Mouse (Mus musculus) stomach, postnatal 0 days (tissue): Measurements from ENCODE around the gene Pla2g3. TPM values are rescaled to one million over a fixed set of nuclear protein-coding genes. Genes with fewer than 3 reads are reported as not detected.

Experiments
- ATAC-seq: fragments of 200-750 bp; cut with Nextera tagmentation; 2 replicates; pipeline ENCODE4 v1.8.0; 2017; ENCODE audit not compliant: low FRiP score, low TSS enrichment
- DNase-seq: peaks from one replicate; pipeline ENCODE4 v3.0.0-alpha.2; 2016; ENCODE audit warnings: low spot score
- H3K27ac ChIP-seq: fragments of 300-500 bp; sonication (generic); replicated peaks from 2 replicates; pipeline ENCODE4 v1.5.1; 2014; ENCODE audit warnings: mild to moderate bottlenecking, control low read depth
- H3K27me3 ChIP-seq: fragments of 300-500 bp; sonication (generic); 2 replicates; pipeline ENCODE4 v1.6.1; 2014; ENCODE audit warnings: low read length; ENCODE audit not compliant: control insufficient read depth, insufficient read depth
- H3K36me3 ChIP-seq: fragments of 300-500 bp; sonication (generic); 2 replicates; pipeline ENCODE4 v1.6.1; 2014; ENCODE audit warnings: low read length, mixed read lengths; ENCODE audit not compliant: control insufficient read depth, insufficient read depth
- H3K4me1 ChIP-seq: fragments of 300-500 bp; sonication (generic); replicated peaks from 2 replicates; pipeline ENCODE4 v1.6.1; 2014; ENCODE audit warnings: antibody characterized with exemption; ENCODE audit not compliant: control insufficient read depth, insufficient read depth
- H3K4me2 ChIP-seq: fragments of 300-500 bp; sonication (generic); replicated peaks from 2 replicates; pipeline ENCODE4 v1.6.1; 2014; ENCODE audit warnings: low read depth, mild to moderate bottlenecking, control low read depth, moderate library complexity
- H3K4me3 ChIP-seq: fragments of 300-500 bp; sonication (generic); 2 replicates; pipeline ENCODE4 v1.5.1; 2014; ENCODE audit warnings: low read depth, low read length, control low read depth
- H3K9ac ChIP-seq: fragments of 300-500 bp; sonication (generic); 2 replicates; pipeline ENCODE4 v1.6.1; 2014; ENCODE audit warnings: mild to moderate bottlenecking, low read length, control low read depth, mixed read lengths
- H3K9me3 ChIP-seq: fragments of 300-500 bp; sonication (generic); 2 replicates; pipeline ENCODE4 v1.6.1; 2016; ENCODE audit warnings: low read length; ENCODE audit not compliant: control insufficient read depth
- CTCF ChIP-seq: IDR thresholded peaks from 2 replicates; pipeline ENCODE4 v1.5.1; 2016; ENCODE audit warnings: antibody characterized with exemption, low read depth, mild to moderate bottlenecking, moderate library complexity
- EP300 ChIP-seq: optimal IDR thresholded peaks from 2 replicates; pipeline ENCODE3; 2016; ENCODE audit warnings: antibody characterized with exemption
- WGBS: fragments of 180-500 bp; shearing (Covaris S2); extraction: QIAGEN DNeasy Blood & Tissue Kit; methylation state at CpG from one replicate; pipeline ENCODE4 v1.1.7; 2014; 5-methylcytosine and 5-hydroxymethylcytosine counted together
- polyA plus RNA-seq: library from polyadenylated mRNA; unstranded; fragments of >200 nt; fragmentation: Nextera tagmentation; extraction: Ambion mirVana; gene quantifications from 2 replicates; pipeline ENCODE4 v1.2.1, GENCODE M21; 2015

The Pla2g3 gene
- polyA plus RNA-seq, 1 experiment from 2014 or later: 9.4 TPM

- H3K36me3 ChIP-seq: no peaks in the 10 kb centered on the region
- no peaks in the 10 kb centered on the region for H3K27me3 ChIP-seq
- no peak for TF ChIP-seq CTCF
- TF ChIP-seq EP300: no peak
- H3K4me1 ChIP-seq: 0 out of 2 replicates have a peak, but pooled peaks cover 3% of the 10 kb centered on the region
- no peak overlapping the region for H3K9ac ChIP-seq
- H3K4me3 ChIP-seq: no peak overlapping the region
- DNase-seq: no peak
- no peak overlapping the region for H3K4me2 ChIP-seq
- no peak overlapping the region; the same call in 1 of the 2 replicates for H3K27ac ChIP-seq
- no peaks in the 10 kb centered on the region for H3K9me3 ChIP-seq
- ATAC-seq: no peak
- WGBS: 43% methylated on average over 11 of the region's 11 CpGs
Measured at GRCm38 (mm10) chr11:3483980-3484642, 4.0 kb upstream of the Pla2g3 start.

- no peak overlapping the region for H3K4me3 ChIP-seq
- 0 out of 2 replicates have a peak, but pooled peaks cover 3% of the 10 kb centered on the region for H3K4me1 ChIP-seq
- ATAC-seq (no peak), DNase-seq (no peak)
- peak overlapping the region; percentile 5; the same call in 1 of the 2 replicates for H3K27ac ChIP-seq
- H3K9ac ChIP-seq: no peak overlapping the region
- 62% methylated on average over 7 of the region's 7 CpGs for WGBS
- no peaks in the 10 kb centered on the region for H3K9me3 ChIP-seq
- no peaks in the 10 kb centered on the region for H3K36me3 ChIP-seq
- H3K27me3 ChIP-seq: no peaks in the 10 kb centered on the region
- TF ChIP-seq CTCF: no peak
- no peak overlapping the region for H3K4me2 ChIP-seq
Measured at GRCm38 (mm10) chr11:3486349-3486748, 1.7 kb upstream of the Pla2g3 start.

- no peaks in the 10 kb centered on the region for H3K36me3 ChIP-seq
- DNase-seq: no peak
- H3K4me3 ChIP-seq: no peak overlapping the region
- H3K27ac ChIP-seq: no peak overlapping the region
- 63% methylated on average over 5 of the region's 5 CpGs for WGBS
- H3K27me3 ChIP-seq: no peaks in the 10 kb centered on the region
- TF ChIP-seq EP300: no peak
- no peak for TF ChIP-seq CTCF
- no peak overlapping the region for H3K4me2 ChIP-seq
- no peaks in the 10 kb centered on the region for H3K9me3 ChIP-seq
- H3K4me1 ChIP-seq: 0 out of 2 replicates have a peak, but pooled peaks cover 3% of the 10 kb centered on the region
- no peak for ATAC-seq
- no peak overlapping the region for H3K9ac ChIP-seq
Measured at GRCm38 (mm10) chr11:3489036-3489435, 952 bp downstream of the Pla2g3 start.

- Histone ChIP-seq H3K9ac (no peak overlapping the region), H3K36me3 (no peaks in the 10 kb centered on the region), H3K27ac (0 out of 2 replicates have a peak overlapping the region, but pooled peaks have one; percentile 4), H3K4me2 (no peak overlapping the region), H3K9me3 (no peaks in the 10 kb centered on the region), H3K27me3 (no peaks in the 10 kb centered on the region), H3K4me1 (0 out of 2 replicates have a peak, but pooled peaks cover 1% of the 10 kb centered on the region), H3K4me3 (no peak overlapping the region)
- DNase-seq: peak; percentile 12
- 54% methylated on average over 4 of the region's 4 CpGs for WGBS
- ATAC-seq: no peak
- TF ChIP-seq CTCF (no peak), EP300 (no peak)
Measured at GRCm38 (mm10) chr11:3492748-3493147, 4.7 kb downstream of the Pla2g3 start.

DNA sequence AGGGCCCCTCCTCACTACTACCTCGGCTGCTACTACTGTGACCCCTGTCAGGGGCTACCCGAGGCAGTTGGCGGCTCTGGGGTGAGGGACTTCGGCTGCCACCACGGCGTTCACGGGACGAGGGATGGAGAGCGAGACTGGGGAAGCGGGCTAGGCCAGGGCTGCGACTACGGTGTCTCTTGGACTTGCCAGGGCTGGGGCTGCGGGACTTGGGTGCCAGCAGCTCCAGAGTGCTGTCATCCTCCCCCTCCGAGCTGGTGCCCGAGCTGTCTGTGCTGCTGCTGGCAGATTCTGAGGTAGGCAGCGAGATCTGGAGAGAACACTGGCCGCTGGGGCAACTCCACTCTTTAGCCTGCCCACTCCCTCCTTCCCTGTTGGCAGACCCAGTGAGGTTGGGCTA, 6.8 kb downstream of the Pla2g3 start:
- H3K9me3 ChIP-seq: no peaks in the 10 kb centered on the region
- ATAC-seq: no peak
- H3K36me3 ChIP-seq: no peaks in the 10 kb centered on the region
- peak; percentile 11 for DNase-seq
- 83% methylated on average over 17 of the region's 17 CpGs for WGBS
- H3K9ac ChIP-seq: no peak overlapping the region
- TF ChIP-seq CTCF (no peak), EP300 (no peak)
- no peaks in the 10 kb centered on the region for H3K27me3 ChIP-seq
- no peak overlapping the region for H3K27ac ChIP-seq
- H3K4me3 ChIP-seq: no peak overlapping the region
- H3K4me2 ChIP-seq: no peak overlapping the region
- no peaks in the 10 kb centered on the region for H3K4me1 ChIP-seq

DNA sequence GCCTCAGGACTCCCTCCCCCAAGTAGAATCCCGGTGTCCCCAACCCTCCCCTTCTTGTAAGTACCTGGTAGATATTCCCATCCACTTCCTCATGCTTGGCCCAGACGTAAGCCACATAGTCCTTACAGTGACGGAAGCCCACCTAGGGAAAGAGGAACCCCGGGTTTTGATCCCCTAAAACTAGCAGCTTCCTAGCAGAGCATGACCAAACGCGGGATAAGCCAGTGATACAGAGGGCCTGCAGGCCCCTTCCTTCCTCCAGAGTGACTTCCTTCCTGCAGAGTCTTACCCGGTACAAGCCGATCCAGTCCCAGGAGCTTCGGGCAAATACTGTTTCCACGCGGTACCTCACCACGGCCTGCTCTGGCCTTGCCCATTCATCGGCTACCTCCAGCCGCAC, 7.4 kb downstream of the Pla2g3 start:
- no peak overlapping the region for H3K27ac ChIP-seq
- no peak for ATAC-seq
- no peak for DNase-seq
- H3K27me3 ChIP-seq: no peaks in the 10 kb centered on the region
- TF ChIP-seq EP300 (no peak), CTCF (no peak)
- H3K9me3 ChIP-seq: no peaks in the 10 kb centered on the region
- 90% methylated on average over 14 of the region's 14 CpGs for WGBS
- no peak overlapping the region for H3K4me2 ChIP-seq
- H3K9ac ChIP-seq: no peak overlapping the region
- no peaks in the 10 kb centered on the region for H3K36me3 ChIP-seq
- H3K4me3 ChIP-seq: no peak overlapping the region
- no peaks in the 10 kb centered on the region for H3K4me1 ChIP-seq
